Mouse (Mus musculus): ENCODE data around the gene Psmc5.
A peak's percentile ranks its signal among the peaks of the same experiment; 100 is the strongest.

Gene Psmc5

DNA sequence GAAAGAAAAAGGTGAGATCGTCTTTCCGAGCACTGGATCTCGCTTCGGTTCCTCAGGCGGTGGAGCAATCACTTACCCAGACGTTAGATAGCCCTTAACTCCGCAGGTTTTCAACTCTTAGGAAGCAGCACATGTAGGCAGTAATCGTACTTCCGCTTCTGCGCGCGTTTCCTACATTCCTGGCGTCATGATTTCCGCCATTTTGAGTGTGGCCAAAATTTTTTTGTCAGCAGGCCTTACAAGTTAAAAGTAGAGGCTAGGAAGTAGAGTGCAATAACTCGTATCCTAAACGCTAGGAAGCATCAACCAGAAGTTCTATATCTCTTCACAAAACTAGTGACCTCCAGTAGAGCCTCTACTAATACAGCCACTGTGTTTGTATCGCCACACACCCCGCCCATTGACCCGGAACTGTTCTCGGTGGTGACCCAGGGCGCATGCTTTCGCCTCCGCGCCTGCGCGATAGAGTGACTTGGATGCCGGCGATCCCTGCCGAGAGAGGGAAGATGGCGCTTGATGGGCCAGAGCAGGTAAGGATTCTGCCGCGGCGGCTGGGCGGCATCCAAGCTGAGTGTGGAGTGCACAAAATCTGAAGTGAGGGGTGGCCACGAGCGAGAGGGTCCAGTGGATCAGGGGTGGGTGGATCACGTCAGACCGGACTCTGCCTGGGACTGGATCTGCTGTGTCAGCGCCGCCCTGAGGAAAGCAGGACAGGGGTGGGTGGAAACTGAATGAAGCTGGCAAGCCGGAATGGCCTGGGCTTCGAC is at the start of gene Psmc5, which contains the start of gene Ftsj3:
TSS of gene Psmc5 (plus strand) at position 470 of the 767 bp plus-strand sequence.
TSS of gene Ftsj3 (minus strand) at position 395 of the 767 bp plus-strand sequence.
- peak; percentile 97 for DNase-seq (ENCODE audit: low spot score)

GRCm38 (mm10) chr11:106212771-106213170 is 43.2 kb upstream of the Psmc5 start:
- no peak for DNase-seq (ENCODE audit: low spot score)

- DNase-seq (ENCODE audit: low spot score), result no peak
These were observed 41.1 kb upstream of the Psmc5 start for GRCm38 (mm10) chr11:106214856-106215255.

GRCm38 (mm10) chr11:106215450-106215859 is 40.5 kb upstream of the Psmc5 start:
- no peak for DNase-seq (ENCODE audit: low spot score)

GRCm38 (mm10) chr11:106215927-106216729 is 39.8 kb upstream of the Psmc5 start, which contains the start of gene Ccdc47:
Gene Ccdc47 (minus strand): TSS chr11:106216344.
- peak; percentile 97 for DNase-seq (ENCODE audit: low spot score)

DNA sequence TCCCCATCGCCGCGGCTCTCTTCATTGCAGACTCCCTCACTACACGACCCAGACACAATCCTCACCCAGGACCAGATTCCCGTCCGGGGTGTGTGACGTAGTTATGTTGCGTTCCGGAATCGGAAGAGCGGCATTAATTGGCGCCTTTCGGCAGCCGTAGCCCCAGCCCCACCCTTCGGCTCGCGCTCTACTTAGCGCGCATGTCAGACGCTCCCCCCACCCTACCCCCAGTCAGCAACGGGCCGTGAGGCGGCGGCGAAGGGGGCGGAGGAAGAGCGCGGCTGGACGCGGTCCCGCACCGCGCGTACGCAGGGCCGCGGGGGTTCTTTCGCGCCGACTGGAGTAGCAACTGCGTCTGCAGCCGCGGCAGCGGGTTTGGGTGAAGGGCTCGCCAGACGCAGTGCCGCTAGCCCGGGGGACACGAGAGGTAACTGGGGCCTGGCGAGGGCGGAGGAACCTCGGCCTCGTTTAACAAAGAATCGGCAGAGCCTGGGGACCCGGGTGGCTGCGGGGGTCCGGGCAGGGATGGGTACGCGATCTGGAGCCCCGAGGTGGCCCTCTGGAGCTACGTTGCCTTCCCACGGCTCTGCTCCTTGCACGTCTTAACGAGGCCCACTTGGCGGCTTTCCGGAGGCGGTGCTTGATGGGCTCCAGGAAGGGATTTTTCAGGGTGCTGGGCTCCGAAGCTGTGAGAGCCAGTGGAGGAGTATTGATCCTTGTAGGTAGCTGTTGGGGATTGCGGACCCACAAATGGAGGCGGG is 39.0 kb upstream of the Psmc5 start, which contains the start of gene Ddx42:
TSS of gene Ddx42 (plus strand) at position 197 of the 761 bp plus-strand sequence.
- DNase-seq (ENCODE audit: low spot score), result peak; percentile 93

DNA sequence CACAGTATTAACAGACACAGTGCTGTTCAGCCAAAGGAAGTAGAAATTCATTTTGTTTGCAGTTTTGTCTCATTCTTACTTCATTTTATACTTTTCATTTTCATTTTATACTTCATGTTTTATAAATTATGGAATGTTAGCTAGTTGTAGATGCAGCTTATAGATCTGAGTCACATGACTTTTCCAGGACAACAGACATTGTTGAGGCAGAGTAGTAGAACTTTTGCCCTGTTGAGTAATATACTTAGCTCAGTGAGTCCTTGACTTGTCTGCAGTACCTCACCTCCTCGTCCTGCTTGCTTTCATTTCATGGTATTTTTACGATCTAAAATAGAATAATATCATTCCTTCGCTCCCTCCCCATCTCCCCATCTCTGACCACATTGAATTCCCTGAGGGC is 35.4 kb upstream of the Psmc5 start:
- DNase-seq (ENCODE audit: low spot score), result no peak

- DNase-seq (ENCODE audit: low spot score), result peak; percentile 27
These were observed 22.0 kb upstream of the Psmc5 start for GRCm38 (mm10) chr11:106233978-106234377.

DNA sequence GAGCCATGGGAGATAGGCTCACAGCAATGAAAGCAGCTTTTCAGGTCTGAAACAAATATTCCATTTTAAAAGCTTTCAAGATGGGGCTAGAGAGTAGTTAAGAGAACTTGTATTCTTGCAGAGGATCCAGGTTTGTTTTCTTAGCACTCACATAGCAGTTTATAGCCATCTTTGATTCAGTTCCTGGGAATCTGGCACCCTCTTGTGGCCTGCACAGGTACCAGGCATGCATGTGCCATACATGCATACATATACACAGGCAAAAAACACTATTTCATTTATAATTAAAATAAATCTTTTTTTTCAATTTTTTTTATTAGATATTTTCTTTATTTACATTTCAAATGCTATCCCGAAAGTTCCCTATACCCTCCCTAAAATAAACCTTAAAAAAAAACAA is 9.1 kb upstream of the Psmc5 start:
- peak; percentile 40 for DNase-seq (ENCODE audit: low spot score)

- no peak for DNase-seq (ENCODE audit: low spot score)
These were observed 6.6 kb upstream of the Psmc5 start for GRCm38 (mm10) chr11:106249326-106249725.

- no peak for DNase-seq (ENCODE audit: low spot score)
These were observed 1.2 kb upstream of the Psmc5 start for GRCm38 (mm10) chr11:106254767-106255166.

- no peak for DNase-seq (ENCODE audit: low spot score)
These were observed 780 bp upstream of the Psmc5 start for GRCm38 (mm10) chr11:106255174-106255573.

DNA sequence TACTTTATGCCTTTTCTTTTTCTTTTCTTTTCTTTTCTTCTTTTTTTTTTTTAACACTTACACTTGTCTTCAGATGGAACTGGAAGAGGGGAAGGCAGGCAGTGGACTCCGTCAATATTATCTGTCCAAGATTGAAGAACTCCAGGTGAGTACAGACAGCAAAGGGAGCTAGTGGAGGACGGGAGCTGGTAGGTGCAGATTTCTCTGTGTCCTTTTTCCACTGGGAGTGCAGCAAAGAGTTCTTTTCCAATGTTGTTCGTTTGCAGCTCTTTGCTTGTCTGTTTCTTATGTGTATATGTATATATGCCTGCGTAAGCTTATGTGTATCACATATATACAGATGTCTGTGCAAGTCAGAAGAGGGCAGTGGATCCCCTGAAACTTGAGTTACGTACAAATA is 821 bp downstream of the Psmc5 start:
- no peak for DNase-seq (ENCODE audit: low spot score)

GRCm38 (mm10) chr11:106260826-106261450 is 5.0 kb downstream of the Psmc5 start:
- DNase-seq (ENCODE audit: low spot score), result no peak

- DNase-seq (ENCODE audit: low spot score), result no peak
These were observed 8.0 kb downstream of the Psmc5 start for GRCm38 (mm10) chr11:106263963-106264362.

DNA sequence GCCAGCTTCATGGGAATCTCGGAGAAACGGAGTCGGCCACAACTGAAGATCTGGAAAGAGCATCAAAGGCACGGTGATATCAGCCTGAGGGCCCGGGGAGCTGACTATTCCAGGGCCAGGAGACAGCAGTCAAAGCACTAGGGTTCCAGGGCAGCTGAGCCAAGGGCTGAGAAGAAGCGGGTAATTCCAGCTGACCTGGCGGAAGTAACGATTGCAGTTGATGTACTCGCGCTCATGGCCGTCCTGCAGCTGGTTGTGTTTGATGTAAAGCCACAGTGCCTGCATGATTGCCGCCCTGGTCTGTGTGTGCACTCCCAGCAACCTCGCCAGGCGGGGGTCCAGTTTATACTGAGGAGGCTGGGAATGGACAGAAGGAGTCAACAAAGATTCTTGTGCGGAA is 9.0 kb downstream of the Psmc5 start:
- DNase-seq (ENCODE audit: low spot score), result no peak

GRCm38 (mm10) chr11:106265570-106265969 is 9.6 kb downstream of the Psmc5 start:
- DNase-seq (ENCODE audit: low spot score), result no peak

GRCm38 (mm10) chr11:106266431-106266830 is 10.5 kb downstream of the Psmc5 start:
- DNase-seq (ENCODE audit: low spot score), result no peak

GRCm38 (mm10) chr11:106267311-106267852 is 11.4 kb downstream of the Psmc5 start:
- no peak for DNase-seq (ENCODE audit: low spot score)

- no peak for DNase-seq (ENCODE audit: low spot score)
These were observed 11.9 kb downstream of the Psmc5 start for GRCm38 (mm10) chr11:106267871-106268270.

- no peak for DNase-seq (ENCODE audit: low spot score)
These were observed 12.5 kb downstream of the Psmc5 start for GRCm38 (mm10) chr11:106268326-106269059.

Measured in T-cell, adult 2 months (primary cell).